Mouse (Mus musculus) adrenal gland, postnatal 10 days (tissue): ENCODE measurements around the gene Ifitm5. TPM values are rescaled to one million over a fixed set of nuclear protein-coding genes. Genes with fewer than 3 reads are reported as not detected.
"Not testable (repeated sequence)": the region's sequence is repeated elsewhere in the genome, so short reads cannot be mapped to it uniquely, and the experiment has no call there.

Experiments used
- DNase-seq: peaks from one replicate; pipeline ENCODE4 v3.0.0; 2021; ENCODE audit warnings: mixed read lengths
- long read RNA-seq, 2 experiments: library from polyadenylated mRNA; stranded (forward); transcript quantifications; one replicate each; pipeline ENCODE4 v2.0.0; 2021
- total RNA-seq, 2 experiments: library from RNA; stranded (reverse); gene quantifications; 2 replicates each; pipeline ENCODE4 v1.2.3; 2021

The Ifitm5 gene
- total RNA-seq: 1 to 10 TPM; 1.4 to 3.3 TPM
- long read RNA-seq, experiment 1, partial matches to known transcripts: 0 of 5 reads
- long read RNA-seq, experiment 1, other reads (novel, unspliced or antisense): 2 of 5 reads
- long read RNA-seq, experiment 2, partial matches to known transcripts: 0 of 1 reads
- long read RNA-seq, experiment 2, other reads (novel, unspliced or antisense): 0 of 1 reads

DNA sequence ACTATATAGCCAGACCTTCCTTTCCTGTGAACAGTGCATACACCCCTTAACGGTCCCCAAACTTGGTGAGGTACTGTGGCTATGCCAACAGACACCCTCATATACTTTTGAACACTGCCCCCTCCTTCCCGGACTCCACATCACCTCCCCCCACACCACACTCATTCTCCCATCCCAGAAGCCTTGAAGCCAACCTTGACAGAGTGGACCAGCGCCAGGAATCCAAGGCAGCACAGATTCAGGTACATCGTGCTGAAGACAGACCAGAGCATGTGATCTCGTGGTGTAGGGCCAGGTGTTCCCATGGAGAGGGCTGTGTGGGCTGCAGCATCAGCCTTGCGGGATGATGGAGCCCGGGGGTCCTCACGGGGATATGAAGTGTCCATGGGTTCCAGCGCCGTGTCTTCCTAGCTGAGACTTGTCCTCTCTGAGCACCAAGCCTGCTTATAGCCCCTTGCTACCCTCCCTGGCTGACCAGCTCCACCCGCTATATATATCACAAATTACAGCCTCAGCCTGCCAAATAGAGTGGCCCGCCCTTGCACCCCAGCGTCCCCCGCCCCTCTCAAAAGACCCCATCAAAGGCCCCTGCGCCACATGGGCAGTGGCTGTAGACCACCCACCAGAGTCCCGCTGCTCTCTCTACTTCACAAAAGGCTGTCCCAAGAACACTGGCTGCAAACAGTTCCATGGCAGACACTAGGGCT is at the start of gene Ifitm5:
Gene Ifitm5, minus strand, starts transcription at position 468 of the 707 bp plus-strand sequence.
- peak; percentile 68 for DNase-seq

DNA sequence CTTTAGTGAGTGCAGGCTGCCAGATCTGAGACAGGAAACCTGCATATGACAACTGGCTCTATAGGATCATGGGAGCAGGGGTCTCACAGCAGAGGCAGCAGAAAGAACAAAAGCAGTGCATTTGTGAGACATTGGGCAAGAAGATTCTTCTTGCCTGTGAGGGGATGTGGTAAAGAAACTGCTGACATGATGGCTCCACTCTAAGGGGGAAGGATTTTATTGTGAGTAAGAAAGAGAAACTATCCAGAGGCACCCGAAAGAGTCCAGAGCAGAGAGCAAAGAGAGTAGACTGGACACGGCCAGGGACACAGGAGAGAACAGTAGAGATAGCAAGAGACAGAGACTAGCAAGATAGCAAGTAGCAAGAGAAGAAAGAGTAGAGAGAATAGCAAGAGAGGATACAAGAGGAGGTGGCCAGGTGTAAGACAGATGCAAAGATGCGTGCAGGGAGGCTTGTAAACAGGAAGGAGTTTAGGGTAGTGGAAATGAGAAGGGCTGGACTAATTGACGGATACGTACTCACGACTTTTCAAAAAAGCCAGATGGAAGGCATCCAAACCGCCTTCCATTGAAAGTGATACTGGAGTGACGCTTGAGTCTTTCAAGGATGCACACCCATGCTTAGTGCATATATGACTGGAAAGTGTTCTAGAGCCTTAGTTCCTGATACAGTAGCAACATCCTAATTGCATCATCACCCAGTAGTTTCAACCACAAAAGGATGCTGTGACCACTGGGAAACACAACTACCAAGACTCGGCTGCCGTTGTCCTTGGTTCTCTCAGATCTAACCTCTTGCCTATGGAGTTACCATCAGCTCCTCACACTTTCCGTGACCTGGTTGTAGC is 49.0 kb upstream of the Ifitm5 start:
- no peak for DNase-seq

DNA sequence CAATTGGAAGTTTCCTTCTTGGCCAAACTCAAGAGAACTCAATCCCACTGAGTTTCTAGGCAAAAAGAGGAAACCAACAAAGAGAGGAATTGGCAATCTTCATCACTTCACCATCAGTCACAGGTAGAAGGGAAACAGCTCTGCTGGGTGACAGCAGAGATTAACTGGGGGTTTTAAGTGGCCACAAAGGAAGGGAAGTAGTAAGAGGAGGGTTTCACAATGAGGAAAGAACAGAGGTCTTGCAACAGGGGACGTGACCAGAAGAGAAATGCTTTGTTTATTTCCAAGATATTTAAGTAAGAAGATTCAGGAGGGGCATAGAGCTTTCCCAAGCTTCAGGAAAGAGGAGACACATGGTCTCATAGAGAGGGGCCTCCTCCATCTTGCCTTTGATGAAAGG is 47.7 kb upstream of the Ifitm5 start:
- no peak for DNase-seq

GRCm38 (mm10) chr7:140991117-140991689 is 41.1 kb upstream of the Ifitm5 start:
- no peak for DNase-seq

DNA sequence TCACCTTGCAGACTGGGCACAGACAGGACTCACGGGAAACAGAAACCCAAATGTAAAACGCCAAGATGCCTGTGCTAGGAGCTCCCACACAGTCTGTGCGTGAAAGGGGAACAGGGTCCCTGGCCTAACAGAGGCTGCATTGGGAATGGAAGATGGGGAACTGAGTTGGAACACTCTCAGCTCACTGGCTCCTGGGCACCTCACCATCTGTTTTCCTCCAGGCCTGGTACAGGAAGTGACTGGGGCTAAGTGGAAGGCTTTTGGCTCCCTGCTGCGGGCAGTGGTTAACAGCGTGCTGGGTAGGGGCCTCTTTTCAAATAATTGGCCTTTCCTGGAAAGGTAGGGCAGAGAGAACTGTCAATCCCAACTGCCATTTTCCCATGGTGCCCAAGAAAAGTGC is 40.5 kb upstream of the Ifitm5 start:
- no peak for DNase-seq

GRCm38 (mm10) chr7:140990185-140990584 is 40.1 kb upstream of the Ifitm5 start:
- no peak for DNase-seq

- DNase-seq: no peak
Measured at GRCm38 (mm10) chr7:140989022-140989421, 38.9 kb upstream of the Ifitm5 start.

- no peak for DNase-seq
Measured at GRCm38 (mm10) chr7:140987182-140988138, 37.4 kb upstream of the Ifitm5 start.

DNA sequence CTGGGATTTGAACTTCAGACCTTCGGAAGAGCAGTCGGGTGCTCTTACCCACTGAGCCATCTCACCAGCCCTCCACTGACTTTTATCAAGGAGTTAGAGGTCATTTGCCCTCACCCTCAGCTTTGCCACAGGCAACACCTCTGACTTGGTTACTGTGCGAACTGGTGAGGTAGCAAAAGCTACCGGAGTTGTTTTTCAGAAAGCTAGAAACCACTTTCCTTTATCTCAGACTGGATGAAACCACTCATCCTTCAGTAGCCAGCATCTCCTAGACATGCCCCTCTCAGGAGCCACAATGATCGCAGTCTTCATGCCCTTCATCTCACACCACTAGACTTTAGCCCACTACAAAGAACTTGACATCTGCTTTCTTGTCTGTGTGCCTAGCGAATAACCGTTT is 32.9 kb upstream of the Ifitm5 start:
- DNase-seq: no peak

DNA sequence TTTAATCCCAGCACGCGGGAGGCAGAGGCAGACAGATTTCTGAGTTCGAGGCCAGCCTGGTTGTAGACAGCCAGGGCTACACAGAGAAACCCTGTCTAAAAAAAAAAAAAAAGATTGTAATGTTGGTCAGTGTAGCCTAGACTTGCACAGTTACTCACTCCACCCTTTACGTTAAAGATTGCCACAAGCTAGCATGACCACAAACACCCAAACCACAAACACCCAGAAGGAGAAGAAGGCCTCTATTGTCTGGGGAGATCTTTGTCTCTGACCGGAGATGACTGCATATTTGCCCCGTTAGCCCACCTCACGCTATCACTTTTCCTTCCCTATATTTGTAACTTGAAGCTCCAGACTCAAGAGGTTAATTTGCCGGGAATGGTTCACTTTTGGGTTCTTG is 31.6 kb upstream of the Ifitm5 start:
- DNase-seq: no peak

DNA sequence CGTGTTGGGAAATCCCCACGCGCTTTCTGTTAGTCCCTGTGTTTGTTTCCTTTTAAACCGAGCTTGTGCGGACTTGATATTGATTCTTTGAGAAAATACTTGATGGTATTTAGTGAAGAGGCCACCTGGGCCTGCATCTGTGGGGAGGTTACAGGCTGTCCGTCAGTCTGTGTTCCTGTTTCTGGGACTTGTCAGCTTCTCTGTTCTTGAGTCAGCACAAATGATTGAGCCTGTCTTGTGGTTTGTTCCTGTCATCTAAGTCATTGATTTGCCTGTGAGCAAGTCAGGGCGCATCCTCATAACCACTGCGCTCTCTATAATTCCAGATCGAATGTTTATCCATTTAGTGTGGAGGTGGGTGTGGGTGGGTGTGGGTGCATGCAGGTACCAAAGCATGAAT is 26.6 kb upstream of the Ifitm5 start:
- DNase-seq: not testable (repeated sequence)

DNA sequence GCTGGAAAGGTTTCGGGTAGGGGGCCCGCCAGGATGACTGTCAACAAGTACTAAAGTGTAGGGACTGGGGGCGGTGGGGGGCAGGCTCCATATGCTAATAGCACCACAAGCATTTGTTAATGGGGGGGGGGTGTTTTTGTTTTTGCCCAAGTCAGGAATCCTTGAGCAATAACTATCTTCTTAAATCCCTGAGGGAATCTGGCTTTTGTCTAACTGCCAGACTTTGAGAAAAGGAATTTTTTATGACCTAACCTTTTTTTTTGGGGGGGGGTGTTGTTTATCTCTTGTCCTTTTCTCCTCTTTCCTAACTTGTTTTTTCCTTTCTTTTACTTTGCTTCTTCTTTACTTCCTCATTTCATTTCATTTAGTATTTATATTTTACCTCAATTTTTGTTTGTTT is 25.4 kb upstream of the Ifitm5 start:
- no peak for DNase-seq

GRCm38 (mm10) chr7:140974940-140975339 is 24.8 kb upstream of the Ifitm5 start:
- no peak for DNase-seq

DNA sequence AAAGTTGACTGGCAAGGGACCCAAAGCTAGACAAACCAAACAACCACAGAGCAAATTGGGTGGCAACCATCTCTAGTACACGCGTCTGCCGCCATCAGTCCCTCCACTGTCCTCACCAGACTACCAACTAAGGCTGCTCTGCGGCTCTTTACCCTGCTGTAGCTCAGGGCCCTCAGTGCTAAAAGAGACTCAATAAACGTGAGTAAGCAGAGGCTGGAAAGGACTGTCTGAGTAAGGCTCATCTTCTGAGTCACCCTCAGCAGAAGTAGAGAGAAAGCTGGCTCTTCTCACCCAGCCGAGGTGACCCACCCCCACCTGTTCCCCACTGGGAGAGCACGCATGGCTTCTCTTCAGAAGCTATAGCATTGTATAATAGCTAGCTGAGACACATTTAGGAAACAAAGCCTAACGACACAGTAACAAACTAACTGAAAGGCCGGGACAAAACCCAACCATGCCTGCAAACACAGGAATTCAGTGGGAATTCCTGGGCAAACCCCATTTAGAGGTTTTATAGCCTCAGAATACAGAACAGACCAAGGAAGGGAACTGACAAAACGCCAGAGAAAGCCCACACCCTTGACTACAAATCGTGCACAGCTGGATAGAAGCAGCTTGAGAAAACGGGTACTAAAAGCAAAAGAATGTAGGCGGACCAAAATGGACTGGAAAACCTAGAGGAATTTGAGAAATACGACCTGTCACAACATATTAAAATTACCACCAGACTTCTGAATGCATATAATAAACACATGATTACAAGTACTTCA is 23.5 kb upstream of the Ifitm5 start:
- no peak for DNase-seq

- no peak for DNase-seq
Measured at GRCm38 (mm10) chr7:140971479-140972171, 21.5 kb upstream of the Ifitm5 start.

DNA sequence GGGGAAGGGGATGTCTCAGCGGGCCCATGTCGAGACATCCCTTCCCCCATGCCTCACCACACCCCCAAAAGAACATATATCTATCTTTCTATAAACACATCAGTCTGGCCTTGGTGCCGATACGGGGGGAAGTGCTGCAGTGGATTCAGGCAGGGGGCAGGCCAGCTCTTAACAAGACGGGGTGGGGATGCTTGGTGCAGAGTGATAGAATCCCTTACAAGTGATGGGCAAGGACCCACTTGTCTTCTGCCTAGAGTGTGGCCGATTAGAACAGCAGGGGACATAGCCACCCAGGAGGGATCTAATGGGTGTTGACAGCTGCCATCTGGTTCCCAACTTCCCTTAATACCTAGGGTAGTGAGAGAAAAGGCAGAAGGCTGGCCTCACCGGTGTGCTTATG is 20.8 kb upstream of the Ifitm5 start:
- no peak for DNase-seq

- not testable (repeated sequence) for DNase-seq
Measured at GRCm38 (mm10) chr7:140968710-140969109, 18.6 kb upstream of the Ifitm5 start.

DNA sequence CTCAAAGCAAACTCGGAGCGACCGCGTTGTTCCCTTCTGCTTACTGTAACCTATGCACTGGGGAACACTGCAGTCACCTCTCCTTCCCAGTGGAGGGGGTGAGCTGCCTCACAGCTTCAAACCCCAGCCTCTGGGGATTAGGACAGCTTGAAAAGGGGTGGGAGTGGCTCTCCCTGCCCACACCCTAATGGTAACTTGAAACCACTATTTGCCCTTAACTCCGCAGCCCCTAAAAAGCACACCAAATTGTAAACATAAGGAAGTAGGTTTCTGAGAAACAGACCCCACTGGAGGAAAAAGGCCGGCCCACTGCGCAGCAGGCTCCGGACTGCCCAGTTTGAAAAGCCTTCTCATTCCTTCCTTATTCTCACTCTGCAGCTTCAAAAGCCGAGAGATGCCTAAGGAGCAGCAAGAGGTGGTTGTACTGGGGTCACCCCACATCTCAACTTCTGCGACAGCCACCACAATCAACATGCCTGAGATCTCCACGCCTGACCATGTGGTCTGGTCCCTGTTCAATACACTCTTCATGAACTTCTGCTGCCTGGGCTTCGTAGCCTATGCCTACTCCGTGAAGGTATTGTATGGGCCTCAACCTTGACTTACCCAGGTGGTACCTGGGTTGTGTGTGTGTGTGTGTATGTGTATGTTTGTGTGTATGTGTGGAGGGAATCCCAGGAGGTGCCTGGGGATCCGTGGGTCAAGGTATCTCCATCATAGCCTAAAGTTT is 17.9 kb upstream of the Ifitm5 start:
- no peak for DNase-seq

- DNase-seq: no peak
Measured at GRCm38 (mm10) chr7:140966921-140967320, 16.8 kb upstream of the Ifitm5 start, which contains the start of gene Ifitm1. TSS of gene Ifitm1 (plus strand) at chr7:140967221.
